Mouse (Mus musculus) cerebellum, postnatal 4 days (tissue): ENCODE results near the gene Sstr1.

Source experiments
- DNase-seq, 2 experiments: peaks; one replicate each; pipeline ENCODE4 v3.0.0; 2022; ENCODE audit warnings: low spot score in 2 of 2, mixed read lengths in 1 of 2

Gene Sstr1

DNA sequence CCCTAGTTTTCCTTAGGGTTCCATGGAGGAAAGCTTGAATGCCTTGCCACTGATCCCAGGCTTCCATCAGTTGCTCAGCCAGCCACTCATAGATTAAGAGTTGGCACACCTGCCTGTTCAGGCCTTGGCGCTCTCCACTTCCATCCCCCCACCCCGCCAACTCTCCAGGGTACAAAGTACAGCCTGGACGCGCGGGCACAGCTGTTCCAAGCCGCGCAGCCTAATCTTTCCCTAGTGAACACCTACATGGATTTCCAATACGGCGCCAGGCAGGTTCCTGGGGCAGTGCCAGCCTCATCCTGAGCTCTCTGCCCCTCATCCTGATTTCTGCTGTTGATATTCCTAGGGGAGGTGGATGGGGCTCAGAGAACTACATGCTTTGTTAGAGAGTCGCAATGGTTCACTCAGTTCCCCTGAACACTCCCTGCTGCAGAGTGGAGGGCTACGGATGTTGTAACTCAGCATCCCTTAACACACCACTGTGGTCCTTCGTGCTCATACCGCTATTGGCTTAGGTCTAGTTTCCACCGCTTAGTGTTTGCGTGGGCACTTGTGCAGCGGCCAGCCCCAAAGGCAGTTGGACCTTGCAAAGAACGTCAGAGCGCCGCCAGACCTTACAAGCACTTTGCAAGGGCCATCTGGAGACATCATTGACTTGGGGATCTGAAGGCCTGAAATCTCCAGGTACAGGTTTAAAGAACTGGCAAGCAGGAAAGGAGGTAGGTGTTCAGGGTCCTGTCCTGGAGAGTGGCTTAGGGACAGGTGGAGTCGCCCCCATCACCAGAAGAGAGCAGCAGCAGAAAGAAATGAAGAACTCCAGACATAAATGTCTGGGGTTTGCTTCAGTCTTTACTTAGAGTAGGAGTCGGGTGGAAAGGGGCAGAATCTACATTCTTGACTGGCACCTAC, at the start of gene Sstr1:
TSS of gene Sstr1 (plus strand) at position 610 of the 909 bp plus-strand sequence.
- no peak for DNase-seq

DNA sequence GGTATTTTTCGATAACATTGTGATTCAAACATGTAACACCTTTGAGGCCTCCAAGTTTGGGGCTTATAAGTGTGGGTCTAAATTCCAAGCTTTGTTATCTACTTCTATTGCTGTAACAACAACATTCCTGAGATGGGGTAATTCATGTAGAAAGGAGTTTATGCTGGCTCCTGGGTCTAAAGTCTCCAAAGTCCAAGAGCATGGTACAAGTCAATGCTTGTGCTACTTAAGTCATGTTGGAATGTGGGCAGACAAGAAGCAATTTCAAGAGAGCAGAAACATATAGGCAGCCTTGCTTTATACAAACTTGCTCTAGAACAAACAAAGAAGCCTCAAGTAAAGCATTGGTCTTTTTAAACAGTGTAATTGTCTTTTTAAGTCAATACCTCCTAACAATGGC, 12.8 kb upstream of the Sstr1 start:
- DNase-seq = no peak

DNA sequence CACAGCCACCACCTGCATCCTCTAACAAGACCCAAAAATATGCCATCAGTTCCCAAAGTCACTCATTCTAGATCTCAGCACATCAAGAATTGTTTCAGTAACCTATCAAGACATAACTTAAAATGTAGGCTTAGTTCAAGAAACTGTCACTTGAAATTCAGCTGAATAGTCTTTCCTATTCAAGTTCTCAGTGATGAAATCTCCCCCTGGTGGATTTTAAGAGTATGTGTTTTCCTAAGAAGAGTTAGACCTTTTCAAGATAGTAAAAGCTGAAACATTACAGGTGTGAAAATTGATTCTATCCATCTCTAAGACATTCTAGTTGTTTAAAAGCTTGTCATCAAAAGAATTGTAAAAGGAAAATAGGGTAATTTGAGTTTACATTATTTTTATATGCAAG, 10.4 kb upstream of the Sstr1 start:
- DNase-seq = no peak

DNA sequence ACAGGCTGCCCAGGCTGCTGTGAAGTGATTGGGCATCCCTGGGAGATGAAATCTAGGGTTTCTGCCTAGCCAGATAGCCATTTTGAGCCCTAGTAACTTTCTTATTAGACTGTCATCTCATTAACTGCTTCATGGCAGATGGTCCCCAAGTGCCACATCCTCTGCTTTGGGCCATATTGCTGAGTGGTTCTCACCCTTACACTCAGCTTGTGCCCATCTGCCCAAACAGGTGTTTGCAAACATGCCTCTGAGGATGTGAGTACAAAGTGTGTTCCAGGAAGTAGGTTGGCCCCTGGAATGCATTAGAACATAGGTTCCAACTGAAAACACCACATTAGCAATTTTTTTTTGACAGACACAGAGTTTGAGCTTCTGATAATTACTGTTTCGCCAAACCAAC, 3.6 kb upstream of the Sstr1 start:
- DNase-seq = no peak

DNA sequence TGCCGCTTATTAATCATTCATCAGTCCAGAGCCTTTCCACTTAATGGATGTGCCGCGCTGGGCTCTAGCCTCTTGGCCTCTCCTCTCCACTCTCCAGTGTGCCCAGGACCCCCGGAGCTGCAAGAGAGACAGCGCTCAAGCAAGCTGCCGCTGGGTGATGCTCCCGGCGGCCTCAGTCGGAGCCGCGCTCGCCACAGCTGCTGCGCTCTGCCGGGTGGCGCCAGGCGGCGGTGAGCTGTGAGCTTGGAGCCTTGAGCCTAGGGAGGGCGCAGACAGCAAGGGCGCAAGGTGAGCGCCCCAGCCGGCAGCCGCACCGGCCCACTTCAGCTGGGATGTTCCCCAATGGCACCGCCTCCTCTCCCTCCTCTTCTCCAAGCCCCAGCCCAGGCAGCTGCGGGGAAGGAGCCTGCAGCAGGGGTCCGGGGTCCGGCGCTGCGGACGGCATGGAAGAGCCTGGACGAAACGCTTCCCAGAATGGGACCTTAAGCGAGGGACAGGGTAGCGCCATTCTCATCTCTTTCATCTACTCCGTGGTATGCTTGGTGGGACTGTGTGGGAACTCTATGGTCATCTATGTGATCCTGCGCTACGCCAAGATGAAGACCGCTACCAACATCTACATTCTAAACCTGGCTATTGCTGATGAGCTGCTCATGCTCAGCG, 820 bp downstream of the Sstr1 start:
- DNase-seq = peak in 1 of 2 experiments; percentile 24

DNA sequence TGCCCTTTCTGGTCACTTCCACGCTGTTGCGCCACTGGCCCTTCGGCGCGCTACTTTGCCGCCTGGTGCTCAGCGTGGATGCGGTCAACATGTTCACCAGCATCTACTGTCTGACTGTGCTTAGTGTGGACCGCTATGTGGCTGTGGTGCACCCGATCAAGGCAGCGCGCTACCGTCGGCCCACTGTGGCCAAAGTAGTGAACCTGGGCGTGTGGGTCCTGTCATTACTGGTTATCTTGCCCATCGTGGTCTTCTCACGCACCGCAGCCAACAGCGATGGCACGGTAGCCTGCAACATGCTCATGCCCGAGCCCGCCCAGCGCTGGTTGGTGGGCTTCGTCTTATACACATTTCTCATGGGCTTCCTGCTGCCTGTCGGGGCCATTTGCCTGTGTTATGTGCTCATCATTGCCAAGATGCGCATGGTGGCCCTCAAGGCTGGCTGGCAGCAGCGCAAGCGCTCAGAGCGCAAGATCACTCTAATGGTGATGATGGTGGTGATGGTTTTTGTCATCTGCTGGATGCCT, 1.4 kb downstream of the Sstr1 start:
- peak in 1 of 2 experiments; percentile 36 for DNase-seq

DNA sequence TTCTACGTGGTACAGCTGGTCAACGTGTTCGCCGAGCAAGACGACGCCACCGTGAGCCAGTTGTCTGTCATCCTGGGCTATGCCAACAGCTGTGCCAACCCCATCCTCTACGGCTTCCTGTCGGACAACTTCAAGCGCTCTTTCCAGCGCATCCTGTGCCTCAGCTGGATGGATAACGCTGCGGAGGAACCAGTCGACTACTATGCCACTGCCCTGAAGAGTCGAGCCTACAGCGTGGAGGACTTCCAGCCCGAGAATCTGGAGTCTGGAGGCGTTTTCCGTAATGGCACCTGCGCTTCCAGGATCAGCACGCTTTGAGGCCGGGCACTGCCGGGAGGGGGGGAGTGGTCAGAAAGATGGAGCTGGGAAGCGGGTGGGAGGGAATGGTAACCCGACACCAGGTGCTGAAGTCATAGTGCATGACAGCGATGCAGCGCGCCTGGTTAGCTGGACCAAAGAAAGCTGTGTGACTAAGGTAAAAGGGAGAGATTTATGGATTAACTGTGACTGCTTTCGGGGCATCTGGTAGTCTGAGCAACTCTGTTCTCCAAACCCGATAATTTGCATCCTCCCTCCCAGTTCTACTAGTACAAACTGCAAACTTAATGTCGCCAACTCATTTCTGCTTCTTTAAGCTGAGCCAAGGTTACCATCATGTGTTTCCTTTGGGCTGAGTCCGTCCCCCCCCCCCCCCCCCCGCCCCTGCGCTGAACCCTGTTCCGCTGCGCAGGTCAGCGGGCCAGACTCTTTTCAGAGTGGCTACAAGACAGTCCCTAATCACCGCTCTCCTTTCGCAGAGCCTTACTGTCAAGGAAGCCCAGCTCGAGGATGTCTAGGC, 2.1 kb downstream of the Sstr1 start:
- peak in 1 of 2 experiments; percentile 16 for DNase-seq

DNA sequence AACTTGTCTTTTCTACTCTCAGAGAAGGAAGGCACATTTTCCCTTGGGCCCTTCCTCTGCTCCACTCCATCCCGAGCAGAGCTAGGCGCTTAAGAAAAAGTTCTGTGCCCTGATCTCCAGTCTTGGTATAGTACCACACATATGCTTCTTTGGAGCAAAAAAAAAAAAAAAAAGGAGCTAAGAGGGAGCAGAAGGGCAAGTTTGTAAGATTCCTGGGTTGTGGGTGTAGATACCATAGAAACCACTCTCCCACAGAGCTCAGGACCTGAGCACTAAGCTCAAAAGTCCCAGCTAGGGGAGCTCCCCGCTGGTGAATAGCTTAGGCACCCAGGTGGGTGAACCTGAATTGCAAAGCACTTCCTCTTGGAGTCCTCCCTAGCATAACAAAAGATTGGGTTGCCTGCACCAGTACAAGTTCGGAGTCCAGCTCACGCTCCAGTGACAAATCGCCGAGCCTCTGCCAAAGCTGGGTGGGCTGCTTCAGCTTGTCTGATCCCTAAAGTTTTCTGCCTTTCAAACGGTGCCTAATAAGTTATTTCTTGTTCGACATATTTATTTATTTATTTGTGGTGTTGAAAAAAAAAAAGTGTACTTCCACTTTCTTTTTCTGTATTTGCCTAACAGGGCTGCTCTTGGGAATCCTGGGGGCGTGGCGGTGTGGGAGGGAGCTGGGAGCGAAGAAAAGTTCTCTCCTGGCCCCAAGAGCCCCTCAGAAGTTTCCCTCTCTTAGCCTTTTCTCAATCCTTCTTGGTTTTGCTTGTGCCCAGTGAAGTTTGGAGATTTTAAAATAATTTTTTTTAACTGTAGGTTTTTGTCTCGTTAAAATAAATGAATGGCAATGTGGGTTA, 2.9 kb downstream of the Sstr1 start:
- DNase-seq = no peak

DNA sequence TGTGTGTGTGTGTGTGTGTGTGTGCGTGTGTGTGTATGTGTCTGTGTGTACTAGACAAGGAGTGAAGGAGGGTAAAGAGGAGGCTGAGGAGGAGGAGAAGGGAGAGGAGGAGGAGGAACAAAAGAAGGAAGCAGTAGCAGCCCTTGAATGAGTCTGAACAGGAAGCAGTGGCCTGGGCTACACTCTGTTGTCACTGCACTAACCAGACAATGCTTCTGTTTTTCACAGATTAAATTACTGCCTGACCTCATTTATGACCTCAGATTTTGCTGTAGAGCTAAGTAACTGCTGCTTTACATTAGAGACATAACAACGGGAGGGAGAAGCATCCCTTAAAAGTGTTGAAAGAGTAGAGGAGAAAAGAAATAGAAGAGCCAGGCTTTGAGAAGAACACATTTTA, 4.6 kb downstream of the Sstr1 start:
- no peak for DNase-seq

DNA sequence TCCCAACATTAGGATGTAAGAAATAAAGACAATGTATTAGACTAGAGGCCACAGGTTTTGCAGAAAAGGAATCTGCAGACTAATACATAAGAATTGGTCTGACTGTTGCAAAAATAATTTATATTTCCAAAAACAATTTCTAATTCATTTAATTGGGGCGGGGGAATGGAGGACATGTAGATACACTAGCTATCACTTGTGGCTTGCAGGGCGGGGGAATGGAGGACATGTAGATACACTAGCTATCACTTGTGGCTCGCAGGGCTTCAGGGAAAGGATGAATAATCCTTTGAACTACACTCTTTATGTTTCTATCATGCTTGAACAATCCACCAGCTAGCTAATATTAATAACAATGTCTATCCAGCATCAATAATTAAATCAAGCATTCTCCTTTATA, 7.5 kb downstream of the Sstr1 start:
- DNase-seq = no peak

DNA sequence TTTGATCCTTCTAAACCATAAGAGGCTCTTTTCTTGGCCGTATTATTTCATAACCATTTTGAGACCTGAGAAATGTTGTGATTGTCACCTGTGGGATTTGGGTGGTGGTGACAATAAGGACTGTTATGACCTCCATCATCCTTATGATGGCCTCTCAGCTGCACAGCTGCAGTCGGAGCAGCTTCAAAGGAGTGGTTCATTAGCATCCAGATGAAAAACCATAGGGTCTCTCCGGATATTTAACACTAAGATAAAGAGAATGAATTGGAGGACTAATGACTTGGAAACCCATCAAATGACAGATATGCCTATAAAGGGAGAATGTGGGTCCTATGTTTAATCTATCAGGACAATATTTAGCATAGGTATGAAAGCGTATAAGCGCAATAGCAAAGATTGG, 14.1 kb downstream of the Sstr1 start:
- DNase-seq = no peak

DNA sequence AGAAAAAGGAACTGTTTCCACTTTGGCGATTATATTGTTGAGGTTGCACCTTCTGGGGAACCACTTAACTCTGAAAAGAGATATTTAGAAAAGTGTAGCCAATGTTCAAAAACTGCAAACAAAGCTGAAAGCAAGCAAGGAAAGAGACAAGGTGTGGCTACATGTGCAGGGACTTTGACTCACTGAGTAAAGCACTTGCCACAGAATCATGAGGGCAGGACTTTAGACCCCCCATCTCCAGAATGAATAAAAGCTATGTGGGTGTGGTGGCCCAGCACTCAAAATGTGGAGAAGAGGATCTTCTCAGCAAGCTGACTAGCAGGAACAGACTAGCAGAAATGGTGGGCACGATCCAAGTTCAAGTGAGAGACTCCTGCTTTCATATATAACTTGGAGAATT, 20.9 kb downstream of the Sstr1 start:
- DNase-seq = no peak

DNA sequence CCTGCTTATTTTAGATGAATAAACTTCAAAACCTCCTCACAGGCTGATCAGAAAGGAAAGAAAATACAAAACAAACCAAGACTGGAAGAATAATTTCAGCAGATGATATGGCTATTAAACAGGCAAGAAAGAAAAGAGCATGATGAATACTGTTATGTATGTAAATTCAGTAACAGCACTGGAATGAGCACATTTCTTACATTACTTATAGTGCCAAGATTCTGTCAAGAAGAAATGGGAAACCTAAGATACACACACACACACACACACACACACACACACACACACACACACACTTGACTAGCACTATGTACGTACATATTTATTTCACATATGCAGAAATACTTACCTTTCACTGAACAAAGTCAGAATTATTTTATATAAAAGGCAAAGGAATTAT, 40.3 kb downstream of the Sstr1 start:
- no peak for DNase-seq
